Mouse (Mus musculus): ENCODE measurements around the gene Phf21b.

DNA sequence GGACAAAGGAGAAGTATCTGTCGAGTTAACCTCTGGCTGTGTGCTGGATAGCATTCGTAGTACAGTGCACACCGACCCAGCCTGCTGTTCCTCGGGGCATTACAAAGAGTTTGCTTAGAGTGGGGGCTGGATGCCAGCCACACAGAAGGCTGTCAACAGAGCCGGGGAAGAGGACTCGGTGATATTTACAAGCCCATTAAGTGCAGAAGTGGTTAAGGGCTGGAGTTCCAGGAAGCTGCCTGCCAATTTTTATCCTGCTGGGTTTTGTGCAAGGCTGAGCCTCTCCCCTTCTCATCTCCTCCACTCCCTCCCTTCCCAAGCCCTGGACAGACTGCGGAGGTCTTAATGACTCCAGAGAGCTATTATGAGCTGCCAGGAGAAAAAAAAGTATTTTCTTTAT lies 42.2 kb upstream of the Phf21b start:
- TF ChIP-seq CTCF (IDR thresholded peaks at IDR 0.05; ENCODE audit: extremely low read depth, insufficient read length, insufficient replicate concordance, low read depth, low read length), result no peak
- no peak for TF ChIP-seq POLR2A (IDR thresholded peaks at IDR 0.05; ENCODE audit: low read depth, low read length)

All from small intestine, adult 2 months (tissue).